Mouse (Mus musculus) brain, embryonic 14.5 days (tissue): ENCODE results near the gene Sod1.

ENCODE experiments used
- CTCF ChIP-seq: fragments of 200-500 bp; IDR thresholded peaks from 2 replicates; pipeline ENCODE4 v1.5.1; 2012; ENCODE audit warnings: inconsistent platforms, mild to moderate bottlenecking, moderate library complexity, borderline replicate concordance; ENCODE audit not compliant: insufficient read depth, insufficient read length; ENCODE audit errors: extremely low read depth
- POLR2A ChIP-seq: fragments of 200-500 bp; IDR thresholded peaks from 2 replicates; pipeline ENCODE4 v1.6.1; 2012; ENCODE audit warnings: mild to moderate bottlenecking, inconsistent platforms, borderline replicate concordance; ENCODE audit not compliant: poor library complexity, insufficient read depth, insufficient read length, severe bottlenecking; ENCODE audit errors: extremely low read depth

DNA sequence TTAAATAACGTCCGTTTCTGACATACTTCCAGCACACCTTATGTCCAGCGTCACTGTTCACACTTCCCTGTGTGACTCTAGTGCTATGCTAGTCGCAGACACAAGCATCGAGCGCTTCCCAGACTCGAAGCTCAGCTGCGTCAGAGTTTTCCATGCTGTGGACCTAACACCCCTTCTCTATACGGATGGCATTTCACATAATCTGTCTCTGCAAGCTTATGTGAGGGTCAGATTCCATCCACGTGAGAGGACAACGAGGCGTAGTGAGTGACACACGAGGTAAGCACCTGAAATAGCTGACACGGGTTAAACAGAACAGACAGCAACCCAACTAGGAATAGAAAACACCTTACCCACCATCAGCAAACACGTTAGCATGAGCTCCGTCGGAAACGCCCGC lies 18.4 kb upstream of the Sod1 start:
- TF ChIP-seq POLR2A, result no peak
- no peak for TF ChIP-seq CTCF
